ENCODE assay signal across 15 mouse cellular contexts in genomic region chr1:77521640-77522539, GRCm38 (mm10). TPM values are rescaled to one million over a fixed set of nuclear protein-coding genes. Genes with fewer than 3 reads are reported as not detected.
DNase-seq lines count a peak whose midpoint lies in the region; ATAC-seq and TF ChIP-seq lines count a peak whose summit lies in the region.
"Had no signal": no experiment of that assay in that cellular context is flagged by ENCODE, and none has a peak within 500 bp of the region (broad histone marks: within the 10 kb centered on the region; RNA-seq: fewer than 3 reads in every experiment).

No protein-coding gene starts in this region.

- WGBS in heart, embryonic 12.5 days: 30% methylated on average over 17 of the region's 17 CpGs
- 8% methylated on average over 17 of the region's 17 CpGs for WGBS in forebrain, embryonic 14.5 days
- 12% methylated on average over 14 of the region's 17 CpGs for WGBS in midbrain, embryonic 10.5 days
- WGBS in intestine, postnatal 0 days: 53% methylated on average over 17 of the region's 17 CpGs

- ATAC-seq in heart, embryonic 12.5 days (ENCODE audit: insufficient number of reproducible peaks, low FRiP score): no peak
- peak; percentile 68 for ATAC-seq in forebrain, embryonic 14.5 days
- no peak for ATAC-seq in intestine, postnatal 0 days
- ATAC-seq: Patski had no signal

- no peak overlapping the region for H3K27ac ChIP-seq in heart, embryonic 12.5 days (ENCODE audit: poor library complexity, severe bottlenecking)
- H3K27ac ChIP-seq in forebrain, embryonic 14.5 days (ENCODE audit: low read depth, low read length): peak overlapping the region; percentile 44
- peak overlapping the region; percentile 14 for H3K27ac ChIP-seq in midbrain, embryonic 10.5 days (replicated peaks)
- H3K27ac ChIP-seq in intestine, postnatal 0 days (ENCODE audit: low read depth, low read length): no peak overlapping the region
- H3K27ac ChIP-seq: liver, embryonic 13.5 days; stomach, embryonic 15.5 days had no signal

- no peak for DNase-seq in heart, adult 9 months (ENCODE audit: low spot score in 2 of 2)
- peak; percentile 77 for DNase-seq in brain, embryonic 14.5 days (ENCODE audit: low read depth)
- peak; percentile 64 for DNase-seq in forebrain, embryonic 14.5 days (ENCODE audit: low spot score)
- DNase-seq in midbrain, embryonic 10.5 days (ENCODE audit: low spot score): peak; percentile 61
- no peak for DNase-seq in cerebellum, postnatal 36 days
- no peak for DNase-seq in adipocyte (ENCODE audit: low spot score)
- DNase-seq: heart, adult 11 months; kidney, adult 2 months; liver, embryonic 13.5 days had no signal

- peaks cover 9% of the 10 kb centered on the region for H3K27me3 ChIP-seq in heart, embryonic 12.5 days (replicated peaks)
- H3K27me3 ChIP-seq in forebrain, embryonic 14.5 days (replicated peaks; ENCODE audit: control insufficient read depth, insufficient read depth, low read length): no peaks in the 10 kb centered on the region
- peaks cover 52% of the 10 kb centered on the region for H3K27me3 ChIP-seq in midbrain, embryonic 10.5 days (ENCODE audit: low read depth, poor library complexity, severe bottlenecking)
- peaks cover 3% of the 10 kb centered on the region; the same call in 1 of the 2 replicates for H3K27me3 ChIP-seq in intestine, postnatal 0 days (replicated peaks; ENCODE audit: control insufficient read depth, insufficient read depth, low read length)
- H3K27me3 ChIP-seq: Patski had no signal

- TF ChIP-seq POLR2A in brain, embryonic 14.5 days (IDR thresholded peaks at IDR 0.05; ENCODE audit: borderline replicate concordance, extremely low read depth, insufficient read depth, insufficient read length, poor library complexity, severe bottlenecking): no peak

- 0 out of 2 replicates have a peak, but pooled peaks cover 9% of the 10 kb centered on the region for H3K4me1 ChIP-seq in heart, embryonic 12.5 days (replicated peaks)
- H3K4me1 ChIP-seq in forebrain, embryonic 14.5 days (ENCODE audit: control insufficient read depth, insufficient read depth, low read length): peaks cover 19% of the 10 kb centered on the region
- H3K4me1 ChIP-seq in midbrain, embryonic 10.5 days: peaks cover 27% of the 10 kb centered on the region
- H3K4me1 ChIP-seq in intestine, postnatal 0 days (replicated peaks; ENCODE audit: control insufficient read depth, insufficient read depth, low read length): no peaks in the 10 kb centered on the region
- H3K4me1 ChIP-seq: liver, embryonic 13.5 days; megakaryocyte, embryonic 14.5 days; stomach, embryonic 15.5 days had no signal

- H3K4me3 ChIP-seq in heart, embryonic 12.5 days: no peak overlapping the region
- H3K4me3 ChIP-seq in forebrain, embryonic 14.5 days (ENCODE audit: low read depth, low read length): no peak overlapping the region
- H3K4me3 ChIP-seq in midbrain, embryonic 10.5 days: peak overlapping the region; percentile 36
- H3K4me3 ChIP-seq in intestine, postnatal 0 days (ENCODE audit: low read depth, low read length): no peak overlapping the region
- H3K4me3 ChIP-seq: erythroblast, embryonic 14.5 days; liver, embryonic 13.5 days; megakaryocyte, embryonic 14.5 days; stomach, embryonic 15.5 days had no signal

- no peak for TF ChIP-seq CTCF in brain, embryonic 14.5 days (IDR thresholded peaks at IDR 0.05; ENCODE audit: borderline replicate concordance, extremely low read depth, insufficient read depth, insufficient read length)
- TF ChIP-seq CTCF in intestine, postnatal 0 days (IDR thresholded peaks at IDR 0.05; ENCODE audit: low read depth): no peak

- peak overlapping the region; percentile 52 for H3K4me2 ChIP-seq in heart, embryonic 12.5 days
- peak overlapping the region; percentile 41 for H3K4me2 ChIP-seq in forebrain, embryonic 14.5 days (ENCODE audit: low read length)
- H3K4me2 ChIP-seq in intestine, postnatal 0 days (replicated peaks; ENCODE audit: low read depth): no peak overlapping the region
- H3K4me2 ChIP-seq: liver, embryonic 13.5 days; stomach, embryonic 15.5 days had no signal

- no peak overlapping the region for H3K9ac ChIP-seq in heart, embryonic 12.5 days
- peak overlapping the region; percentile 0; the same call in 1 of the 2 replicates for H3K9ac ChIP-seq in forebrain, embryonic 14.5 days (ENCODE audit: low read length)
- no peak overlapping the region for H3K9ac ChIP-seq in intestine, postnatal 0 days (ENCODE audit: low read depth, low read length)
- H3K9ac ChIP-seq: liver, embryonic 13.5 days; stomach, embryonic 15.5 days had no signal

- H3K9me3 ChIP-seq in heart, embryonic 12.5 days (replicated peaks): no peaks in the 10 kb centered on the region
- no peaks in the 10 kb centered on the region for H3K9me3 ChIP-seq in forebrain, embryonic 14.5 days (replicated peaks; ENCODE audit: control insufficient read depth, low read length)
- H3K9me3 ChIP-seq in midbrain, embryonic 10.5 days (replicated peaks): no peaks in the 10 kb centered on the region
- H3K9me3 ChIP-seq in intestine, postnatal 0 days (ENCODE audit: control insufficient read depth): no peaks in the 10 kb centered on the region
- H3K9me3 ChIP-seq: liver, embryonic 13.5 days; stomach, embryonic 15.5 days had no signal

- H3K36me3 ChIP-seq in heart, embryonic 12.5 days: no peaks in the 10 kb centered on the region
- H3K36me3 ChIP-seq in forebrain, embryonic 14.5 days (ENCODE audit: control insufficient read depth, insufficient read depth, low read length): no peaks in the 10 kb centered on the region
- H3K36me3 ChIP-seq in midbrain, embryonic 10.5 days: no peaks in the 10 kb centered on the region
- H3K36me3 ChIP-seq in intestine, postnatal 0 days (ENCODE audit: control insufficient read depth, insufficient read depth): no peaks in the 10 kb centered on the region
- H3K36me3 ChIP-seq: liver, embryonic 13.5 days; stomach, embryonic 15.5 days had no signal

RNA-seq across cellular contexts. Expression of gene Epha4, which starts 7.0 kb away (rescaled TPM):
- 6.2 and 6.9 TPM in 2 replicates for polyA plus RNA-seq in heart, embryonic 12.5 days (2016; fragmentation: Nextera tagmentation; extraction: Ambion mirVana)
- polyA plus RNA-seq in brain, embryonic 14.5 days (2012; rRNA removed): 56.5 and 61.0 TPM in 2 replicates
- 85.7 and 89.1 TPM in 2 replicates for polyA plus RNA-seq in forebrain, embryonic 14.5 days (2014; fragmentation: Nextera tagmentation; extraction: Ambion mirVana)
- polyA plus RNA-seq in midbrain, embryonic 10.5 days (2016; fragmentation: Nextera tagmentation; extraction: Ambion mirVana): 17.1 and 22.9 TPM in 2 replicates
- 1.5 and 2.1 TPM in 2 replicates for polyA plus RNA-seq in intestine, postnatal 0 days (2015; fragmentation: Nextera tagmentation; extraction: Ambion mirVana)
- polyA plus RNA-seq: erythroblast, embryonic 14.5 days had no signal

Comparison
In these comparisons a context has a peak if more than half of its experiments do, and no peak if none do; other contexts are left out.
1. H3K27ac ChIP-seq: peak in forebrain, embryonic 14.5 days (single experiment) and midbrain, embryonic 10.5 days (single experiment); none in heart, embryonic 12.5 days (single experiment) and intestine, postnatal 0 days (single experiment).
2. DNase-seq: peak in brain, embryonic 14.5 days (single experiment), forebrain, embryonic 14.5 days (single experiment) and midbrain, embryonic 10.5 days (single experiment); none in heart, adult 9 months (0 of 2), cerebellum, postnatal 36 days (0 of 2) and adipocyte (single experiment).